Comparison of ENCODE assay signal across 22 mouse cellular contexts in the genomic region with DNA sequence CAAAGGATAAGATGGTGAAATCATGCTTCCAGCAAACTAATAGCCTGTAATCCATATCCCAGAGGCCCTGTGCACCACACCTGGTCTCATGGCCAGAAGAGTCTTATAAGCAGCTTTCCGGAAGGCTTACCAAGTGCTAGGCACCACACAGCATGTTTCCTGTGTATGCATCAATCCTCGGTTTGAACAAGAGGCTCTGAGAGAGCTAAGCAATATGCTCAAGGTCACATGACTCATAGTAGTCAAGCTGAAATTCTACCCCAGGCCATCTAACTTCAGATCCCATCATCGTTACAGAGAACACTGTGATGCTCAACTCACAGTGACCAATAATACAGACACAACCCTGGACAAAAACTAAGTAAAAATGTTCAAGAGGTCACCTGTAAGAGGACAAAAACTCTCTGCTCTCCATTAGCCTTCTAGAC.
A peak's percentile ranks its signal among the peaks of the same experiment; 100 is the strongest.
DNase-seq lines count a peak whose midpoint lies in the region; ATAC-seq and TF ChIP-seq lines count a peak whose summit lies in the region.
"Had no signal": no experiment of that assay in that cellular context is flagged by ENCODE, and none has a peak within 500 bp of the region (broad histone marks: within the 10 kb centered on the region; RNA-seq: fewer than 3 reads in every experiment).

No protein-coding gene starts in this region.

- peak overlapping the region; percentile 2; the same call in 1 of the 2 replicates for H3K27ac ChIP-seq in hindbrain, embryonic 10.5 days
- H3K27ac ChIP-seq in hindbrain, embryonic 12.5 days = no peak overlapping the region
- no peak overlapping the region for H3K27ac ChIP-seq in lung, postnatal 0 days (ENCODE audit: low read length)
- H3K27ac ChIP-seq: embryonic facial prominence, embryonic 12.5 days; forebrain, embryonic 12.5 days; heart, embryonic 13.5 days; hindbrain, embryonic 13.5 days; hindbrain, postnatal 0 days; intestine, embryonic 15.5 days had no signal

- H3K4me1 ChIP-seq in hindbrain, embryonic 10.5 days (replicated peaks) = no peaks in the 10 kb centered on the region; the same call in 1 of the 2 replicates
- no peaks in the 10 kb centered on the region for H3K4me1 ChIP-seq in hindbrain, embryonic 12.5 days
- H3K4me1 ChIP-seq in lung, postnatal 0 days (ENCODE audit: insufficient read depth, low read depth, low read length) = no peaks in the 10 kb centered on the region
- H3K4me1 ChIP-seq: embryonic facial prominence, embryonic 12.5 days; forebrain, embryonic 12.5 days; intestine, embryonic 15.5 days had no signal

- ATAC-seq in cerebellum, adult (ENCODE audit: insufficient number of reproducible peaks, low FRiP score, low TSS enrichment) = 0 out of 2 replicates have a peak, but pooled peaks have one; percentile 10
- no peak for ATAC-seq in hindbrain, embryonic 12.5 days (ENCODE audit: low FRiP score)
- no peak for ATAC-seq in lung, postnatal 0 days
- ATAC-seq: CD4-positive, CD25-positive, alpha-beta regulatory T cell, adult 4 months; forebrain, embryonic 16.5 days; hindbrain, postnatal 0 days; intestine, embryonic 15.5 days; Patski had no signal

- no peaks in the 10 kb centered on the region for H3K9me3 ChIP-seq in hindbrain, embryonic 10.5 days
- no peaks in the 10 kb centered on the region for H3K9me3 ChIP-seq in hindbrain, embryonic 12.5 days (replicated peaks)
- no peaks in the 10 kb centered on the region for H3K9me3 ChIP-seq in lung, postnatal 0 days (ENCODE audit: low read length)
- H3K9me3 ChIP-seq: embryonic facial prominence, embryonic 12.5 days; forebrain, embryonic 12.5 days; G1E; heart, embryonic 13.5 days; hindbrain, embryonic 13.5 days; intestine, embryonic 15.5 days had no signal

- no peak for TF ChIP-seq EP300 in lung, postnatal 0 days (IDR thresholded peaks at IDR 0.05)

- no peak for DNase-seq in cerebellum, adult 11-12 months
- DNase-seq in hindbrain, embryonic 10.5 days (ENCODE audit: low spot score) = no peak
- peak; percentile 48 for DNase-seq in 416B (ENCODE audit: low read depth)
- DNase-seq in lung, postnatal 0 days (ENCODE audit: low spot score) = no peak
- no peak for DNase-seq in frontal cortex, postnatal 25 days (ENCODE audit: low spot score in 2 of 2)
- DNase-seq: adrenal gland, adult 8-10 months; embryo, embryonic 11 days; gastrocnemius, postnatal 14 days; heart, postnatal 36 days; kidney, adult 18-20 months had no signal

- H3K4me3 ChIP-seq in hindbrain, embryonic 10.5 days = no peak overlapping the region
- H3K4me3 ChIP-seq in hindbrain, embryonic 12.5 days = no peak overlapping the region
- H3K4me3 ChIP-seq in lung, postnatal 0 days (ENCODE audit: low read depth, low read length) = no peak overlapping the region
- H3K4me3 ChIP-seq: embryonic facial prominence, embryonic 12.5 days; forebrain, embryonic 12.5 days; heart, embryonic 13.5 days; hindbrain, embryonic 13.5 days; intestine, embryonic 15.5 days had no signal

- WGBS in hindbrain, embryonic 10.5 days = 78% methylated on average over 3 of the region's 3 CpGs
- 80% methylated on average over 3 of the region's 3 CpGs for WGBS in hindbrain, embryonic 12.5 days
- WGBS in lung, postnatal 0 days = 57% methylated on average over 3 of the region's 3 CpGs

- H3K36me3 ChIP-seq in hindbrain, embryonic 10.5 days = no peaks in the 10 kb centered on the region
- no peaks in the 10 kb centered on the region for H3K36me3 ChIP-seq in hindbrain, embryonic 12.5 days
- H3K36me3 ChIP-seq in lung, postnatal 0 days (ENCODE audit: insufficient read depth, low read length) = no peaks in the 10 kb centered on the region
- H3K36me3 ChIP-seq: embryonic facial prominence, embryonic 12.5 days; forebrain, embryonic 12.5 days; G1E; heart, embryonic 13.5 days; hindbrain, embryonic 13.5 days; intestine, embryonic 15.5 days had no signal

- H3K27me3 ChIP-seq in hindbrain, embryonic 10.5 days (ENCODE audit: insufficient read depth, poor library complexity, severe bottlenecking) = no peaks in the 10 kb centered on the region
- H3K27me3 ChIP-seq in hindbrain, embryonic 12.5 days = no peaks in the 10 kb centered on the region
- no peaks in the 10 kb centered on the region for H3K27me3 ChIP-seq in lung, postnatal 0 days (replicated peaks; ENCODE audit: insufficient read depth, low read length)
- H3K27me3 ChIP-seq: embryonic facial prominence, embryonic 12.5 days; forebrain, embryonic 12.5 days; heart, embryonic 13.5 days; hindbrain, embryonic 13.5 days; intestine, embryonic 15.5 days; Patski had no signal

- TF ChIP-seq CTCF in lung, postnatal 0 days (IDR thresholded peaks at IDR 0.05) = no peak

- H3K4me2 ChIP-seq in hindbrain, embryonic 12.5 days (replicated peaks) = no peak overlapping the region
- H3K4me2 ChIP-seq in lung, postnatal 0 days (replicated peaks; ENCODE audit: low read depth, low read length) = no peak overlapping the region
- H3K4me2 ChIP-seq: embryonic facial prominence, embryonic 12.5 days; forebrain, embryonic 12.5 days; heart, embryonic 13.5 days; hindbrain, embryonic 13.5 days; intestine, embryonic 15.5 days had no signal

- H3K9ac ChIP-seq in hindbrain, embryonic 12.5 days = no peak overlapping the region
- no peak overlapping the region for H3K9ac ChIP-seq in lung, postnatal 0 days (replicated peaks; ENCODE audit: low read depth)
- H3K9ac ChIP-seq: embryonic facial prominence, embryonic 12.5 days; forebrain, embryonic 12.5 days; heart, embryonic 13.5 days; hindbrain, embryonic 13.5 days; intestine, embryonic 15.5 days had no signal
